Mouse (Mus musculus): Measurements from ENCODE around the gene Prmt9.

Prmt9 gene

DNA sequence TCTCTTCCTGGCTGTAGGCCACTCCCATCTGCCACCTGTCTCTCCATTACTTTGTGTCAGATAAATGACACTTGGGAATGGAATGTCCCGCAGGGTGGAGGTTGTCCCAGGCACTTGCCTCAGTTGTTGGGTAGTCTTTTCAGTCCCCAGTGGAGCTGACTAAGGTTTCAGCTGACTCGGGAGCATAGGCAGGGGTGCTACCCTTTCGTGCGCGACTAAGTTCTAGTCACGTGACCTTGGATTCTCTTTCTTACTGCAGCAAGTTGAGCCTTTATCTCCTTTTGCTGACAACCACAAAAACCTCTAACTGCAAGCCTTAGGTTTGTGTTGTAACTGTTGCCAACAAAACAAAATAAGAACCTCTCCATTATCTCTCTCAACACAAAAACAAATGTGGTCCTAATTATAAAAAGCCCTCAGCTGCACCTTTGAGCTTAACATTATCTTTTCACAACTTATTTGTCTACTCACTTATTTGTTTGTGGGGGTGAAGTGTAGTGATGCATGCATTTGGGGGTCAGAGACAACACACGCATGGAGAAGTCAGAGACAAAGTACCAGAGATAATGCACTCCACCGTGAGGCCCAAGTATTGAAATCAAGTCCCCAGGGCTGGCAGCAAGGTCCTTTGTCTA, 14.7 kb upstream of the Prmt9 start:
- no peak for DNase-seq (ENCODE audit: low spot score)

DNA sequence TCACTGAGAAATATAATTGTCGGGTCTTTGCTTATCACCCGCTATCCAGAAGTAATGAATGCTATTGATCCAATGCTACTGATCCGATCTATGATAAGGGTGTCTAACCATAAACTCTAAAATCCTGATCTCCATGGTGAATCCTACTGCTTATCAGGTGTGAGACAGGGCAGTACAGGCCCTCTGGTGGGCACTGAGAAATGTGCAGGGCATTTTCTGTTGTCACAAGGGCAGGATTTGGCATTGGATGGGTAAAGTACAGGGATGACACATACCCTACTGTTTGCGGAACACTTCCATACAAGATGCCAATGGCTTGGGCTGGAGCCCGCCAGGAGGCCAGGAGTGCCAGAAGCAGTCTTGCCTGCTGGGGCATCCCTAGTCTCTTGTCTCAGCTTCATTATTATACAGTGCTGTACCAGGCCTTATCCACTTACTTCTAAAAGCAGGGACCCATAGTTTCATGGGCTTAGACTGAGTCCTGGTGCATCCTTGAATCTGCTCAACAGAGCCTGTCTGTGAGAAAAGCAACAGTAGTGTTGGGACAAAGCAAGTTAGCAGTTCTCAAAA, 14.1 kb upstream of the Prmt9 start:
- DNase-seq (ENCODE audit: low spot score) = peak; percentile 69

DNA sequence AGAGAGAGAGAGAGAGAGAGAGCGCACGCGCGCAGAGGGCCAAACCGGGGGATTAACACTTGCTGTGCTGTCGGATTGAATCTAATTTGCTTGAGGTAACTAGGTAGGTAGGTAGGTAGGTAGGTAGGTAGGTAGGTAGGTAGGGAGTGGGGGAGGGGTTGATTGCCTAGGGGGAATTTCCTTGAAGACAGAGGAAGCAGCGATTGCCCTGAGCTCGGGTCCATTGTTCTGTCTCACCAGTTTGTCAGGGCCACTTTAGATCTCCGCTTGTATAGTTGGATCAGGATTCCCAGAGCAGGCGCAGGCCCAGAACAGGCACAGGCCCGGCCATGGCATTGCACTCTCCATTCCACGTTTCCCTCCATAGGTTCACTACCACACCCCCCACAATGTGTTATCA, 12.4 kb upstream of the Prmt9 start:
- DNase-seq (ENCODE audit: low spot score) = no peak

GRCm38 (mm10) chr8:77538256-77538655, 10.9 kb upstream of the Prmt9 start:
- no peak for DNase-seq (ENCODE audit: low spot score)

DNA sequence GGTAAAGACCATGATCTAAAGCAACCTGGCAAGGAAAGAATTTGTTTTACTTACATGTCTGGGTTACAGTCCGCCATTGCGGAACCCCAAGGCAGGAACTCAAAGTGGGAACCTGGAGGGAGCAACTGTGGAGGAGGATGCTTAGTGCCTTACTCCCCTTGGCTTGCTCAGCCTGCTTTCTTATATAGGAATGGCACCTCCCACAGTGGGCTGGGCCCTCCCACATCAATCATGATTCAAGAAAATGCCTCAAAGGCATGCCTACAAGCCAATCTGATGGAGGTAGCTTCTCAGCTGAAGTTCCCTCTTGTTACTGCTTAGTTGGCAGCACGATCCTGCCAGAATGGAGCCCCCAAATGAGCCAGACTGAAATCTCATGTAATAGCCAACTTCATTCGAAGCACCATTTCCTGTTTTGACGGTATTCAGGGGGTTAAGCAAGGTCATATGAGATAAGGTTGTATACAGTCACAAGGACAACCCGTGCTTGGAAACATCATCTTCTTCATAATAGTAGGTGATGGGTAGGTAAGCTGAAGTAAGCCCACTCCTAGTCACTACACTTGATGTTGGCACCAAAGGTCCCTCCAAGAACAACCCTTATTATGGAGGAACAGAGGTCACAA, 5.9 kb upstream of the Prmt9 start:
- no peak for DNase-seq (ENCODE audit: low spot score)

DNA sequence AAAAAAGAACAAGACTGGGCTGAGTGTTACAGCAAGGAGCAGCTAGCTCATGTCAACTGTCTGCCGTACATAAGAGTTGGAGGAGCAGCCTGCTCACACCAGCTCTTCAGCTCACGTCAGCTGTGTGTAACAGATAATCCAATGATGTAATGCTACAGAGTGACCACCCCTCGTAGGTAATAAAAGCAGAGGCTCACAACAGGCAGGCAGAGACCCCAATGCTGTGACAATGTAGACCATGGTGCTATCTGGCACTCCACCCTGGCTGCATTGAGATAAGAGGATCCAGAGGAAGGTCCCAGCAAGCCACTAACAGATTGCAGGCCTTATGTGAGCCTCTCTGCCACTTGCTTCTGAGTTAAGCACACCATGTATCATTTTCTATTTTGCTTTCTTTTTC, 4.8 kb upstream of the Prmt9 start:
- no peak for DNase-seq (ENCODE audit: low spot score)

- no peak for DNase-seq (ENCODE audit: low spot score)
Measured at GRCm38 (mm10) chr8:77545616-77546015, 3.6 kb upstream of the Prmt9 start.

- no peak for DNase-seq (ENCODE audit: low spot score)
Measured at GRCm38 (mm10) chr8:77549881-77550580, 834 bp downstream of the Prmt9 start.

- DNase-seq (ENCODE audit: low spot score) = no peak
Measured at GRCm38 (mm10) chr8:77552491-77552890, 3.3 kb downstream of the Prmt9 start.

DNA sequence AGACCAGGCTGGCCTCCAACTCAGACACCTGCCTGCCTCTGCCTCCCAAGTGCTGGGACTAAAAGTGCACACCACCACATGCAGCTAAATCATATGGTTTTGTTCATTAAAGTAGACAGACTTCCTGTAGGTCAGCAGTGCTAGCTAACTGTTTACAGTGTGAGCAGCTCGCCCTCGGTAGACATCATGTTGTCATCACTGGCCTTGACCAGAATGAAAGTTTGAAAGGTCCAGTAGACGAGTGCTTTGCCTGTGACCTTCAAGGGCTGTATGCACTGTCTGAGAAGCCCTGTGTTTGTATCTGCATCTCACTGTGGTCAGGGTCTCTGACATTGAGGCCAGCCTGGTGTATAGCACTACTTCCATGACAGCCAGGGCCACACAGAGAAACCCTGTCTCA, 12.2 kb downstream of the Prmt9 start:
- no peak for DNase-seq (ENCODE audit: low spot score)

- DNase-seq (ENCODE audit: low spot score) = no peak
Measured at GRCm38 (mm10) chr8:77574229-77574628, 25.0 kb downstream of the Prmt9 start.

DNA sequence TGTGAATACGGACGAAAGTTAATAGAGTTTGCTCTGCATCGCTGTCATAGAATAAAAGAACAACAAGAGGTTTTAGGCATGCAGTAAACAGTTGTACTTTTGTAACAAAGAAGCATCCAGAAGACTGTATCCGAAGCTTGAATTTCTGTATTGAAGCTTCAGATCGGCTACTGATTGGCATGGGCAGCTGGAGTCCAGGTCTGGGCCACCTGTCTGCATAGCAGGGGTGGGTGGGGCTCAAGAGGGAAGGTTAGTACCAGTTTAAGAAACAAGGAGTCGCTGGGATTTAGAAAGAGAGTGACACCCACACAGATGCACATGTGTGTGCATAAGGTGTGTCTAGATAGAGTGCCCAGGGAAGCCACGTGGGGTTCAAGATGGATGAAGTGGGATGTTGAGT, 28.5 kb downstream of the Prmt9 start:
- no peak for DNase-seq (ENCODE audit: low spot score)

GRCm38 (mm10) chr8:77584174-77584573, 35.0 kb downstream of the Prmt9 start:
- no peak for DNase-seq (ENCODE audit: low spot score)

GRCm38 (mm10) chr8:77609621-77610020, 60.4 kb downstream of the Prmt9 start:
- no peak for DNase-seq (ENCODE audit: low spot score)

DNA sequence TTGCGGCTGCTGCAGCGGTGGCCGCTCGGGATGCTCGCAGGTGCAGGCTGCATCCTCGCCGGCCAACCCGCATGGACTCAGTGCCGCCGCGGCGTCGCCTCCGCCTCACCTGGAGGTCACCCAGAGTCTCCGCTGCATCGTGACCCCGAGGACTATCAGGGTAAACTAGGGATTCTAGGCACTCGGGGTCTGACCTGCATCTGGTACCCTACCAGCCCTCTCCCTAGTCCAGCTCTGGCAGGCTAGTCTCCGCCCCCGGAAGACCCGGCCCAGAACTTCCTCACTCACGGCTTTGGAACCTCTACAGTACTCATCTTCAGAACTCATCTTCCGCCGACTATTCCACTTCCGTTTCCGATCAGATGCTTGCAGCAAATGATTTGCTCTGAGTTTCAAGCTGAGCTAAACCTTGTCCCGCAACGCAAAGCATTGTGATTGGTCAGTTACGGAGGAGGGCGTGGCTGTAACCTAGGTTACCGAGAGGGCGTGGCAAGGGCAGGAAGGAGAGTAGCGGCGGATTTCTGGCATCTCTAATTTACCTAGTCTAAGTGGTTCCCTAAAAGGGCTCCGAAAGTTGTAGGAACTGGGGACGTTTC, 61.3 kb downstream of the Prmt9 start, which contains the start of gene Tmem184c:
Tmem184c (minus strand) TSS at position 325 of the 596 bp plus-strand sequence.
- DNase-seq (ENCODE audit: low spot score) = peak; percentile 99

- DNase-seq (ENCODE audit: low spot score) = peak; percentile 76
Measured at GRCm38 (mm10) chr8:77617916-77618315, 68.7 kb downstream of the Prmt9 start.

- DNase-seq (ENCODE audit: low spot score) = no peak
Measured at GRCm38 (mm10) chr8:77623677-77624209, 74.5 kb downstream of the Prmt9 start.

DNA sequence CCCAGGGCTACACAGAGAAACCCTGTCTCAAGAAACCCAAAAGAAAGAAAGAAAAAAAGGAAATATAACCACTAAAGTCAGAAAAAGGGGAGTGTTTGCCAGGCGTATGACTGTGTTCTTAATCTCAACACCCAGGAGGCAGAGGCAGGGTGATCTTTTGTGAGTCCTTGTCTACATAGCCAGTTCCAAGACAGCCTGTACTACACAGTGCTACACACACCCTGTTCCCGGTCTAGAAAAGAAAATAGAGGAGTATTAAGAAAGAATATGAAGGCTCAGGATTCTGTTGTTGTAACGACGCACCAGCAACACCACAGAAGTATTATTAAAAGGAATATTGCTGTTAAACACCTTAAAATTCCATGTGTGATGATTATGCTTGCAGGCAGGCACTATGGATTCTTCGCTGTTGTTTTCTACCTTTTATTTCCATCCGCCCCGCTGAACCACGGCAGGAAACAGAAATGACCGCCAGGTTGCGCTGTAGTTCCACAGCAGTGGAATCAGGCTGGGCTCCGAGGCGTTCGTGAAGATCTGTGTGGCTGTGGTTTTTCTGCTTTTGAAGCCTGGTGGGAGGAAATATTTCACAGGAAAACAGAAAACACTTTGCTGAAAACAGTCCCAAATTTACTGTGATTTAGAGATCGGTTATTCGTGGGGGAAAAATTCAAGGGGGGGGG, 80.8 kb downstream of the Prmt9 start:
- DNase-seq (ENCODE audit: low spot score) = peak; percentile 93

DNA sequence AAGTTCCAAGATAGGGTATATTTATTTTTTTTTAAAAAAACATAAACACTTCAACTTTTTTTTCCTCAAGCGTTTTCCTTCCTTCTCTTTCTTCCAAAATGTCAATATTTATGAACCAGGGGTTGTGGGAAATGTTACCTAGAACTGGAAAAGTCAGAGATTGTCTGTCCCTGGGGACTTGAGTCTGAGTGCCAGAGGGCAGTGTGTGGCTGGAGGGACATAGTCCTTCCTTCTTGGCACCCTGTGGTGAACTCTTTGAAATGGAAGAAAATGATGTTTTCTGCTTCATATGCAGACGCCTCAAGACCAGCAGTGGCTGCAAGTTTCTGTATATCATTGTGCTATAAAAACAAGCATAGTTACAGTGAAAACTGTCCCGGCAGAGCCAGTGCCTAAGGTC, 81.5 kb downstream of the Prmt9 start:
- DNase-seq (ENCODE audit: low spot score) = no peak

Data from testis, postnatal 10 days (tissue).